Mouse (Mus musculus) C2C12 (cell line): ENCODE data around the gene Stk32c.

Source experiments
- CEBPB ChIP-seq: IDR thresholded peaks from one replicate; pipeline ENCODE4 v1.6.1; 2011; ENCODE audit warnings: low read depth, mild to moderate bottlenecking, control low read depth, moderate library complexity
- CTCF ChIP-seq: IDR thresholded peaks from one replicate; pipeline ENCODE4 v1.5.1; 2011; ENCODE audit not compliant: control insufficient read depth, insufficient read depth, insufficient read length
- FOSL1 ChIP-seq: IDR thresholded peaks from one replicate; pipeline ENCODE4 v1.8.0; 2011; ENCODE audit warnings: mild to moderate bottlenecking, low read length; ENCODE audit not compliant: poor library complexity, insufficient read depth, severe bottlenecking
- MAX ChIP-seq: IDR thresholded peaks from one replicate; pipeline ENCODE4 v1.6.1; 2011; ENCODE audit warnings: mild to moderate bottlenecking, control low read depth
- MYOD1 ChIP-seq: IDR thresholded peaks from one replicate; pipeline ENCODE4 v1.6.1; 2011; ENCODE audit warnings: low read depth; ENCODE audit not compliant: control insufficient read depth, insufficient read length
- MYOG ChIP-seq: IDR thresholded peaks from one replicate; pipeline ENCODE4 v1.6.1; 2011; ENCODE audit not compliant: control insufficient read depth, insufficient read length; ENCODE audit errors: extremely low read depth
- USF1 ChIP-seq: IDR thresholded peaks from one replicate; pipeline ENCODE4 v1.6.1; 2011; ENCODE audit warnings: low read depth, mild to moderate bottlenecking, control low read depth, moderate library complexity

DNA sequence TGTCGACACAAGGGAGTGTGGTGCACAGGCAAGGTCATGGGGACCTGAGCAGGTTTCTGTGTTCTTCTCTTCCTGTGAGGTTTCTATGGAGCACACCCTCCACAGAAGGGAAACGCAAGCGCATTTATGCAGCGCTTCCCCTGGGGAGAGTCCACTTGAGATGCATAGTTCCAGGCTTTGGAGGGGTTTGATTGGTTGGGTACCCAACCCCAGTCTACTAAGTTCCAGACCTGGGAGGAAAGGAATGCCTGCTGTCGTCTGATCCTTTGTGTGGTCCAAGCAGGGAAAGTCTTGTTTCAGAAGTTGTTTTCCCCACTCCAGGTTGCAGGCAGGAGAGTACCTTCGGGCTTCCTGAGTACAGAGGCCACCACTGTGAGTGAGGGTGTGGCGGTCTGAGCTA, 134.0 kb downstream of the Stk32c start:
- TF ChIP-seq CTCF (no peak), MYOD1 (no peak), MYOG (no peak), USF1 (no peak), CEBPB (no peak), MAX (no peak), FOSL1 (no peak)
